Mouse (Mus musculus): Measurements from ENCODE around the gene Actbl2.

The Actbl2 gene

DNA sequence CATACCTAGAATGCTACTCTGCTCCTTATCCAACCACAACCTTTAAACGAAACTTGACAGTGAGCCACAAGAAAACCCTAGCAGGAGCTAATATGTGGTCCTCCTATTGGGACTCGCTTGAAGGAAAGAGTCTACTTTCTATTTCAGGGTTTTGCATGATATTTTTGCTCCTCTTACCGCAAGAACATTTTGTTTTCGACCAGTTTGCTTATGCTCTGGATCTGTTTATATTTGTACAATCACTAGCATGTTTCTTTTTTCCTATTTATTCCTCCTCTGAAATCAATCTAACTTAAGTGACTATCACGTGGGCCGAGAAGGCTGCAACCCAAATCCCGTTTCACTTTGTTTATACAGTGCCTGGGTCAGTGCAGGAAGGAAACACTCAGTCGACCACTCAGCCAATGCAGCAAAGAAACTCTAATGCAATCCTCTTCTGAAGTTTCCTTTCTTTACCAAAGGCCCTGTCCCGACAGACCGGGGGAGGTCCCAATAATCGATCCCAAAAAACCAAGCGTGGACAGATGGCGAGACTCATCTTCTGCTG is 15.0 kb downstream of the Actbl2 start:
- no peak for DNase-seq (ENCODE audit: low spot score)

DNA sequence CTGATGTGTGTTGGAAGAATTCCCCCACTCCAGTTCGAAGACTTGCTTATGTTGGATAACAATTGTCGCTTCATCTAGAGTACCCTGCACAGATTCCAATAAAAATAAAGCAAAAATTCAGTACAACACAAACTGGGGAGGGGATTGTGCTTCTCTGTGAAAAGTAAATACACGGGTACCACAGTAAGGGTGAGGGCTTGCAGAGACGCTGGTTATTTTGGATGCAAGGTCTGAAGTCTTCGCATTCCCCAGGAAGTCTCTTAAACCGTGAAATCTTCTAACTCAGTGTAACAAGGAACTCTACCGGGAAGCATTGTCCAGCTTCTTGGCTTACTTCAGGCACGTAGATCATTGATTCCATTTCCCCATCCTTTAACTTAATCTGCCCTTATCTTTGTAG is 17.1 kb downstream of the Actbl2 start:
- no peak for DNase-seq (ENCODE audit: low spot score)

DNA sequence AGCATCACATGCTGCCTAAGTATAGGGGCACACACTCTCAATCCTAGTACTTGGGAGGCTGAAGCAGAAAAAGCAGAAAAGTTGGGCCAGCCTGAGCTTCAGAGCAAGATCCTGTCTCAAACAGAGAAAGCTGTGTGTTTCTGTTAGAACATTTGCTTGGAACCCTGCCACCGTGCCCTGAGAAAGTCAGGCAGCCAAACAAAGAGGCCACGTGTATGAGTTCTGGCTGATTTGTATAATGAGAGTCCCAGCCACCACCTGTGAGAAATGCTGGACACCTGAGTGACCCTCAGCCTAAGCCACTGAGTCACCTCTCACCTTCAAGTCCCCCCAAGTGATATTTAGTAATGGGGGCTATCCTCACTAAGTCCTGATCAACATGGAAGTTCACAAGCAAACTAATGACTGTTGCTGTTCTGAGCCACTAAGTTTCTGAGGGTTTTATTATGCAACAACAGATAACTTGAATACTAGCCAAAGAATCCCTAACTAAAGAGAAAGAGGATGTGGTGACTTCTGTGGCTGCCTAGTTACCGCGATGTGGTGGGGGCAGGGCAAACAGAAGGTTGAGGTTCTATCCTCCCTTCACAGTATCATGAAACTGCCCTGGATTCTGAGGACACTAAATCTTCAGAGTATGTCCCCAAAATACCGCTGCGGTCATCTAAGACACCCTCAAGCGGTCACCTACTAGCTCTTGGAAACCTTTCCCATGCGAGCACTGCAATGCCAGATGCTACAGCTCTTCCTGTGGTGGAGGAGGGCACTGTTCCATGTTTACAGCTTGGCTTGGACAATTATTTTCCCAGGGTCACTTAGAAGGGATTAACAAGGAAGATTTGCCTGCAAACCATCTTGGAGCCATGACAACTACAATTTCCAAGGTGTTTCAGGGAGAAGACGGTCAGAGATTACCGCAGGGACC is 31.9 kb downstream of the Actbl2 start:
- DNase-seq (ENCODE audit: low spot score) = no peak

GRCm38 (mm10) chr13:111291161-111291957 is 36.5 kb downstream of the Actbl2 start:
- no peak for DNase-seq (ENCODE audit: low spot score)

- no peak for DNase-seq (ENCODE audit: low spot score)
These were observed 37.2 kb downstream of the Actbl2 start for GRCm38 (mm10) chr13:111291958-111292493.

GRCm38 (mm10) chr13:111293478-111293877 is 38.7 kb downstream of the Actbl2 start:
- no peak for DNase-seq (ENCODE audit: low spot score)

DNA sequence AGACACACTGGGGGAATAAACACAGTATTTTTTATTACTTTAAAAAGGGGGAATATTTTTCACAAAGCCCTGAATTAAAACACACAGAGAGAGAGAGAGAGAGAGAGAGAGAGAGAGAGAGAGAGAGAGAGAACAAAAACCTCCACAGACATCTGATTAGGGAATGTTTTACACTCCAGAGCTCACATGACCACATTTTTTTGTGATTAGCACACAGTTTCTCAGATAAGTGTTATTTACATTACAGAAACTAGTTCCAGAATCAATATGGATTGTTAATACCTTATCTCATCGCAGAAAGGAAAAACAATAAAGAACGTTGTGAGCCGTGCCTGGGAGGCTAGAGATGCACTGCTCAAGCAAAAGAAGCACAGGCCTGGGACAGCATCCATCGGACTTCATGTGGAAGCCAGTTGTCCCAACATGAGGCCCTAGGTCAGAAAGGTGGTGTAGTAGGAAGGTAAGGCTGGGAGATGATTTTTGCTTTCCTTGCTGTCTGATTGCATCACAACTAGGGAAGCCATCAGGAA is 40.2 kb downstream of the Actbl2 start:
- DNase-seq (ENCODE audit: low spot score) = no peak

- no peak for DNase-seq (ENCODE audit: low spot score)
These were observed 41.2 kb downstream of the Actbl2 start for GRCm38 (mm10) chr13:111296029-111296428.

GRCm38 (mm10) chr13:111297614-111298013 is 42.8 kb downstream of the Actbl2 start:
- DNase-seq (ENCODE audit: low spot score) = no peak

- no peak for DNase-seq (ENCODE audit: low spot score)
These were observed 44.4 kb downstream of the Actbl2 start for GRCm38 (mm10) chr13:111299145-111299713.

DNA sequence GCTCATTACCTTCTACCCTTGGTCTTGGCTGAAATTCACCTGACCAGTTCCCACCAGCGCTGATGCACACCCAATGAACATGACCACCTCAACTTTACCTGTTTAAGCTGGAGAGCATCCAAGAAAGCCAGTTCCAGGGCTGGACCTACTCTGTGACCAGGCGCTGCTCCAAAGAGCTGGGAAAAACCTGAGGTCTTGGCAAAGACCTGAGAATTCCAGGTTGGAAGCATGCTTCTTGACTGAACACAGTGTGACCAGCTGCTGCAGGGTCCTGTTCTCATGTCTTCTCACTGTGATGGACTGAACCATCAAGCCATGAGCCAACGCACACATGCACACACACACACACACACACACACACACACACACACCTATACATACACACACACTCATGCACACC is 46.0 kb downstream of the Actbl2 start:
- no peak for DNase-seq (ENCODE audit: low spot score)

DNA sequence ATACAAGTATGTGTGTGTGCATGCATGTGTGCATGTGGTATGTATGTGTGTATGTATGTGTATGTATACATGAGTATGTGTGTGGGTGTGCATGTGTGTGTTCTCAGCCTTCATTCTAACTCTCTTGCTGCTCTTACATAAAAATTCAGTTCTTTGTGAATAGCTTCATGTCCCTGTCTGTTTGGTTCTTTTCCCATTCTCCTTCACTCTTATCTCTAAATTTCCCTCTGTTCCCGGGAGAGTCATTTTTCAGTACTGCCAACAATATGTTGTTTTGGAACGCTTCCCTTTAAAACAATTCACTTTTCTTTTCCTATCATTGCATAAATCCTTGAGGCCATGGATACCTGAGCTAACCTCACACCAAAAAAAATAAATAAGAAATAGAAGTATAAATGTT is 46.6 kb downstream of the Actbl2 start:
- no peak for DNase-seq (ENCODE audit: low spot score)

GRCm38 (mm10) chr13:111304194-111304593 is 49.4 kb downstream of the Actbl2 start:
- no peak for DNase-seq (ENCODE audit: low spot score)

DNA sequence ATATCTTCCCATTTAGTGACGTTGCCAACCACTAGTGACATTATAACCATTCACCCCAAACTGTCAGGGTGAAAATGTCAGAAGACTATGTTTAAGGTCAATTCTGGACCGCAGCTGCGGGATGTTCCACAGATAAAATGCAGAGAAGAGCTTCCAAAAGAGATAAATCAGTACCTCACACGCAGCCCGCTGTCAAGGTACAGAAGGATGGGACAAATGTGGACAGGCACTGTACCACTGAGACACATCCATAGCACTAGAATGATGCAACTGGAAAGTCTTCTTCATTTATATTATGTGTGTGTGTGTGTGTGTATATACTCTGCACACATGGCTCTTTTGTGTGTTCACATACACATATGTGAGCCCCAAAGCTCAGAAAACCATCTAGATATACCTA is 49.9 kb downstream of the Actbl2 start:
- DNase-seq (ENCODE audit: low spot score) = no peak

All from ovary, postnatal 14 days (tissue).